Mouse (Mus musculus) erythroblast, embryonic 14.5 days (primary cell): ENCODE results near the gene Mta1. TPM values are rescaled to one million over a fixed set of nuclear protein-coding genes. Genes with fewer than 3 reads are reported as not detected.

Experiments
- H3K27me3 ChIP-seq: 2 replicates; pipeline ENCODE4 v1.6.1; 2012; ENCODE audit warnings: inconsistent platforms; ENCODE audit not compliant: control insufficient read depth
- H3K36me3 ChIP-seq: 2 replicates; pipeline ENCODE4 v1.6.1; 2012; ENCODE audit warnings: mild to moderate bottlenecking, inconsistent platforms; ENCODE audit not compliant: control insufficient read depth
- H3K4me1 ChIP-seq: 2 replicates; pipeline ENCODE4 v1.6.1; 2012; ENCODE audit warnings: inconsistent platforms; ENCODE audit not compliant: control insufficient read depth
- H3K4me3 ChIP-seq: replicated peaks from 2 replicates; pipeline ENCODE3; 2012; ENCODE audit warnings: moderate library complexity, mild to moderate bottlenecking, inconsistent platforms
- H3K9me3 ChIP-seq: 2 replicates; pipeline ENCODE4 v1.6.1; 2012; ENCODE audit warnings: low read length, inconsistent platforms, mixed read lengths; ENCODE audit not compliant: control insufficient read depth
- GATA1 ChIP-seq: IDR thresholded peaks from 2 replicates; pipeline ENCODE4 v1.6.1; 2012; ENCODE audit warnings: low read length, inconsistent platforms, mixed read lengths
- TAL1 ChIP-seq: IDR thresholded peaks from 3 replicates; pipeline ENCODE4 v1.6.1; 2012; ENCODE audit warnings: low read length, inconsistent platforms, mixed read lengths
- polyA plus RNA-seq: library from polyadenylated mRNA; stranded (reverse); fragments of >175 nt; gene quantifications from 2 replicates; pipeline ENCODE4 v1.2.3, GENCODE M21; 2012

The Mta1 gene
- polyA plus RNA-seq, 1 experiment = 18.5 TPM

DNA sequence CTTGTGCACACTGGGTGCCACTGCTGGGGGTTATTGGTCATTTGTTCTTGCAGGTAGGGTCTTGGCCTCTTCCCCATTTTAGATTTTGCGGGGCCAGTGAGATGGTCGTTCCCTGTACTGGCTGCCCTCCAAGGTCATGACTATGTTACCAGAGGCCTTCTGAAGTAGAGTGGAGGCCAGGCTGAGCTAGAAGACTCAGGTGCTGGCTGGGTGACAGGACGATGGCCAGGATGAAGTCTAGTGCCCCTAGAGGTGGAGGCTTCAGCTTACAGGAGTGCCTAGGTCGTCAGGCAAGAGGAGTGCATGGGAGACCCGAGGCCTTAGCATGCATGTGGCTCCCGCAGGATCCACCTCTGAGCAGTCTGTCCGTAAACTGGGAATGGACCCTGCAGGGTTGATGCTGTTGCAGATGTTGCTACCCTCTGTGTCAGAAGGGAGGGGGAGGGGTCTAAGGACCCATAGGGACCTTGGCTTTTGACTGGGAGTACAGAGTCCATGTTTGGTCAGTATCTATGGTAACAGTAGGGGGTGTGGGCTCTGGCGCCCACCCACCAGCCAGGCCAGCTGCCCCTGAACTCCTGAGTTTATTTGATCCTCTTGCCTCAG lies 5.9 kb downstream of the Mta1 start:
- no peaks in the 10 kb centered on the region for H3K27me3 ChIP-seq
- peaks cover 66% of the 10 kb centered on the region for H3K36me3 ChIP-seq
- no peak for TF ChIP-seq GATA1
- H3K9me3 ChIP-seq = peaks cover 3% of the 10 kb centered on the region; the same call in 1 of the 2 replicates
- H3K4me1 ChIP-seq = peaks cover 92% of the 10 kb centered on the region
- no peak overlapping the region for H3K4me3 ChIP-seq

DNA sequence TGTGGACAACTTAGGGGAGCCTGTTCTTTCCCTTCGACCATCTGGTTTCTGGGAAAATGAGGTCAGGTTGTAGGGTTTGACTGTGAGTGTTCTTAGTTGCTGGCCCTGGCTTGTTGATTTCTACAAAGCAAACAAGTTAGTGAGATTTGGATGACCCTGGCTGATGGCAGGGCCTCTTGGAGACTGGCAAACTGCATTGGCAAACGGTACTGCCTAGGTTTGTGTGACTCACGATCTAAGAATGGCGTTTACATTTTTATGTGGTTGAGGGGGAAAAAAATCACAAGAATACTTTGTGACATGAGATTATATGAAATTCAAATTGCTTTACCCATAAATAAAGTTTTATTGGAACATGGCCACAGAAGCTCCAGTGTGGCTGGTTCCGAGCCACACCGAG lies 8.3 kb downstream of the Mta1 start:
- Histone ChIP-seq H3K4me1 (peaks cover 87% of the 10 kb centered on the region), H3K36me3 (peaks cover 59% of the 10 kb centered on the region), H3K4me3 (no peak overlapping the region), H3K27me3 (no peaks in the 10 kb centered on the region), H3K9me3 (peaks cover 3% of the 10 kb centered on the region; the same call in 1 of the 2 replicates)
- TF ChIP-seq GATA1 (no peak), TAL1 (no peak)

DNA sequence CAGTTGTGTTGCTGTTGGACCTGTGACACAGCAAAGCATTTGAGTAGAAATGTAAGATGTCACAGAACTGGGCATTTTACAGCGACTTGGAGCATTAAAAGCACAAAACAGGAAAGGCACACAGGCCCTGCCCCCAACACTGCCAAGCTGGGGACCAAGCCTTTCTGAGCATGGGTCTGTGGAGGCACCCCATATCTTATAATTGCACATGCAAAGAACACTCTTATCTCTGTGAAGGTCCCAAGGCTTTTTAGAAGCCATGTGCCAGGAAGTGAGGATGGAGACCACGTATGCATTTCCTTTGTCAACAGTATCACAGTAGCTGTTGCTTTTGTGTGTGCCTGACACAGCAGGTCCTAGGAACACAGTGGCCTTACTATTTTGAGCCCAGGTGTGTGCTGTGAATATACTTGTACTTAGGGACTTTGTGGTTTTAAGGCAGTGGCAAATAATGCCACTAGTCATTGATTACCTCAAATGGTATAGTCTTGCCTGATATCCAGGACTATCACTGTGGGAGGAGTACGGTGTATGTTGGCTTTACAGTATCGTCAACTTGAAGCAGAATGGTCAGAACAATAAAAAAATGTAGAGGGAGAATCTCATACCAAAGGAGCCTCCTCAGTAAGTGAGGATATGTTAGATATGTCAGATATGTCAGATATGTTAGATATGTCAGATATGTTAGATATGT lies 9.5 kb downstream of the Mta1 start:
- TF ChIP-seq GATA1 (peak; percentile 66), TAL1 (peak; percentile 72)
- Histone ChIP-seq H3K4me3 (peak overlapping the region; percentile 42), H3K4me1 (peaks cover 83% of the 10 kb centered on the region), H3K36me3 (peaks cover 62% of the 10 kb centered on the region), H3K9me3 (peaks cover 3% of the 10 kb centered on the region; the same call in 1 of the 2 replicates), H3K27me3 (no peaks in the 10 kb centered on the region)

DNA sequence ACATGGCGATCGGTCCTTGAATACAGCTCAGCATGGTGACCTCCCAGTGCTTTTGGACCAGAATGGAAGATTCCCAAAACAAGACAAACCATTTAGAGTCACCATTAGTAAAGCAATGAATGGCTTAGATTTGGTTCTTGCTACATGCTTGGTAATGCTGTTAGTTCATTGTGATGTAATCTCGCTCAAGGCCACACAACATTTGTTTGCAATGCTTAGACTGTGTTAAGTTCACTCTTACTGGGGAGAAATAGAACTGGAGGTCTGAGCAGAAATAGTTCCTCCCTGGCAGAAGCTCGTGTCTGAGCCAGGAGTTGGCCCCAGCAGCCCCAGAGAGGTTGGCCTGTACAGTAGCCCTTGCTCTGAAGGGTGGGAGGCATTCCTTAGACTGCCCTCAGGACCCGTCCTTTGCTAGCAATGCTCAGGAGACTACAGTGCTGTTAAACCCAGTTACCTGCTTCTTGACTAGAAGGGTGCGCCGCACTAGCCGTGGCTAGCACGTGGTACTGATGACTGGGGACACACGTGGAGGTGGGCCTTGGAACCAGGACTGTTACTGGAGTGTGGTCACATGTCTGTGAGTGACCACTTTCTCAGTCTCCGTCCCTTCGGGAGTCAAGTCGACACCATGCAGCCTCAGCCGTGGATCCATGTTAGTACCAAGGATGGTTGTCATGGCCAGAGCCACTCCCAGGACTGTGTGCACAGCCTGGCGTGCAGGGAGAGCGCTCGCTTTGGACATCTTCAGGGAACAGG lies 10.6 kb downstream of the Mta1 start:
- no peaks in the 10 kb centered on the region for H3K27me3 ChIP-seq
- TF ChIP-seq GATA1 = no peak
- no peak for TF ChIP-seq TAL1
- H3K4me3 ChIP-seq = no peak overlapping the region
- peaks cover 3% of the 10 kb centered on the region; the same call in 1 of the 2 replicates for H3K9me3 ChIP-seq
- H3K4me1 ChIP-seq = peaks cover 77% of the 10 kb centered on the region
- H3K36me3 ChIP-seq = peaks cover 65% of the 10 kb centered on the region

DNA sequence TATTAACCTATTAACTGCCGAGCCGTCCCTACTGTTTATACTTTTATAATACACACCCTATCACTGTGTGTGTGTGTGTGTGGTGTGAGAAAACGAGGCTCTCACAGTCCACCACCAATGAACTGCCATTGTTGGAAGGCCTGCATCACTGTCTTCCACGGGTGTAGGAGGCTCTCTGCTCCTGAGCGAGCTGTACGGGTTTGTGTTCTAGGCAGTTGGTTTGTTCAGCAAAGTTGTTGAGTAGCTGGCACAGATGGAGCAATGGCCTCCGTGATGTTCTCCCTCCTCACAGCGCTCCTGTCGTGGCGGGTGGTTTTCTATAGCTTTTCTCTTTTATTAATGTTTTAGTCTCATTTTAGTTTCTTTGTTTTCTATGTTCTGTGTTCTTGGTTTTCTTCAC lies 11.7 kb downstream of the Mta1 start:
- H3K4me1 ChIP-seq = peaks cover 69% of the 10 kb centered on the region
- no peaks in the 10 kb centered on the region for H3K27me3 ChIP-seq
- no peak overlapping the region for H3K4me3 ChIP-seq
- peaks cover 3% of the 10 kb centered on the region; the same call in 1 of the 2 replicates for H3K9me3 ChIP-seq
- TF ChIP-seq TAL1 = no peak
- TF ChIP-seq GATA1 = no peak
- peaks cover 66% of the 10 kb centered on the region for H3K36me3 ChIP-seq

DNA sequence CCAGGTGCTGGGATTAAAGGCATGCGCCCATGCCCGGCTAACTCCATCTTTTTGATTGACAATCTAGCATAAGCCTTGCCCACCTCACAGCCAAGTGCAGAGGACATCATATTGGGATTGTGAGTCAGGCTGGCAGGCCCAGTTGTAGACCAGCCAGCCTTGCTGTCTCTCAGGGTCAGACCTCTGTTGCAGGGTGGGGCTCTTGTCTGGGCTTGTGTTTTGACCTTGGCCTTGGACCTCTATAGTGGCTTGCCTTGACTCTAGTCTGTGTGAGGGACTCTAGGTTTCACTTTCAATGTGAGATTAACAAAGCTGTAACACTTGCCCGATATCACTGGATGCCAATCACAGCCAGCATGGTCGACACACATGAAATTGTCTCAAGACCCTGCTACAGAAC lies 16.1 kb downstream of the Mta1 start:
- no peak overlapping the region for H3K4me3 ChIP-seq
- no peaks in the 10 kb centered on the region for H3K9me3 ChIP-seq
- peaks cover 33% of the 10 kb centered on the region for H3K4me1 ChIP-seq
- no peaks in the 10 kb centered on the region for H3K27me3 ChIP-seq
- TF ChIP-seq TAL1 (no peak), GATA1 (no peak)
- peaks cover 81% of the 10 kb centered on the region for H3K36me3 ChIP-seq

DNA sequence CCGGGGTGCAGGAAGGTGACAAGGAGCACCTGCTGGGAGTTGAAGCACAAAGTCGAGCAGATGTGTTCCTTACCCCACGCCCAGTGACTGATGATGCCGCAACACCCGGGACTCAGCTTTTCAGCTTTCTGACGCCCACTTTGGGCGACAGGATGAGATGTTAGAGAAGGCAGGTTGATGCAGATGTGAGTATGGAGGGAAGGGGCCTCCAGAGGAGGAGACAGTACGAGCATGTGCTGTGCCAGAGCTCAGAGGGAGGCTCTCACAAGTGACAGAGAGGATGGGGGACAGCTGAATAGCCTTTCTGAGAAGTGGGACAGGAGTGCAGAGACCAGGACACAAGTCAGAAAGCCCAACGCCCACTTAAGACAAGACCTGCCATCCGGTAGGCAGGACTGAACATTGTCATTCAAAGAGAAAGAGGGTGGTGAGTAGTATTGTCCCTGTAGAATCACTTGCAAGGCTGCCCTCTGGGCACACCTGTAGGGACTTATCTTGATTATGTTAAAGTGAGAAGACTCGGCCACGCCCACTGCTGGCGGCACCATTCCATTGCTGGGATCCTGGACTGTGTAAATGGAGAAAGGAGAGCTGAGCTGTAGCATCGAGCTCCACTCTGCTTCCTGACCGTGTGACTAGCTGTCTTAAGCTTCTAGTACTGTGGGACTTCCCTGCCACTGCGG lies 16.9 kb downstream of the Mta1 start:
- Histone ChIP-seq H3K9me3 (no peaks in the 10 kb centered on the region), H3K27me3 (no peaks in the 10 kb centered on the region), H3K36me3 (peaks cover 81% of the 10 kb centered on the region), H3K4me3 (no peak overlapping the region), H3K4me1 (peaks cover 29% of the 10 kb centered on the region)
- no peak for TF ChIP-seq TAL1
- TF ChIP-seq GATA1 = no peak

DNA sequence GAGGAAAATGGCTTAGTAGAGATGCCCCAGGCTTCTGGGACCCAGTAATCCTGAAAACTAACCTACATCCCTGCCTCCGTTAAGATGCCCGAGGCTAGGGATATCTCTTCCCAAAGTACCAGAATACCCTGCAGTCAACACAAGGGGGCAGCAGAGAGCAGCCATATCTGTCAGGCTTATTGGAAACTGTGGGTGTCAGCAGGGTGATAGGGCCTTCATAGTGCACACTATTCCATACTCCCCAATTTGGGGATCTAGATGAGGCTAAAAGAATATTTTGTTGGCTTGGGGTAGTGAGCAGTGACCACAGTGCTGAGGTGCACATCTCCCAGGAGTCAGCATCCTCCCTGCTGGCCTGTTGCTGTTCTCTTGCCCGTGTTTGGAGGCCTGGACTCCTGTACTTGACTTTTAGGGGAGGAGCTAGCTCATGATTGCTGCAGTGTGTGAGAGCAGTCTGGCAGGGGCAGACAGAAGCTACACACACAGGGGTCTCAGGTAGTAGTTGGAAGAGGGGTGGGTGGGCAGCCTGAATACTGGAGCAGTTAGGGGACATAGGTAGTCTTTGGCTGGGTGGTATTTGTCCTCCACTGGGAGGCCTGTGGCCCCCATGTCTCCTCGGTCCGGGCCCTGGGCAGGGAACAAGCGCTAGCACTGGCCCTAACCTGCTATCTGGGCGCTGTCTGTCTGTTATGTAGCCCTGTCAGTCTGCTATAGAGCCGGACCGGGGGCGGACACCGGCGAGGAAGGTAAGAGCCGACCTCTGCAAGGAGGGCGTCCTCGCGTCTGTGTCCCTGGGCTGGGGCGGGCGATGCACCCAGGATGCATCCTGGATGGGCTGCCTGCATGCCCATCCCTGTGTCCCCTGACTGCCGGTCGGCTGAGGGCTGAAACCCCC lies 21.7 kb downstream of the Mta1 start:
- H3K4me3 ChIP-seq = no peak overlapping the region
- TF ChIP-seq GATA1 = no peak
- no peak for TF ChIP-seq TAL1
- H3K27me3 ChIP-seq = no peaks in the 10 kb centered on the region
- peaks cover 12% of the 10 kb centered on the region for H3K4me1 ChIP-seq
- H3K36me3 ChIP-seq = peaks cover 97% of the 10 kb centered on the region
- no peaks in the 10 kb centered on the region for H3K9me3 ChIP-seq
